Mouse (Mus musculus): Measurements from ENCODE around the gene Sh3pxd2b. TPM values are rescaled to one million over a fixed set of nuclear protein-coding genes. Genes with fewer than 3 reads are reported as not detected.

The Sh3pxd2b gene
- polyA plus RNA-seq, 1 experiment from 2014 or later = 25.2 TPM

GRCm38 (mm10) chr11:32343350-32343749 lies 4.3 kb upstream of the Sh3pxd2b start:
- Histone ChIP-seq H3K9ac (no peak overlapping the region), H3K4me1 (peaks cover 15% of the 10 kb centered on the region), H3K27ac (no peak overlapping the region), H3K27me3 (peaks cover 6% of the 10 kb centered on the region; the same call in 1 of the 2 replicates), H3K4me3 (replicated peaks) (no peak overlapping the region), H3K4me2 (no peak overlapping the region), H3K9me3 (no peaks in the 10 kb centered on the region), H3K36me3 (replicated peaks) (no peaks in the 10 kb centered on the region)
- no peak for ATAC-seq (ENCODE audit: low FRiP score)
- WGBS = 93% methylated on average over 1 of the region's 1 CpGs

GRCm38 (mm10) chr11:32345504-32346297 lies 1.9 kb upstream of the Sh3pxd2b start:
- Histone ChIP-seq H3K9ac (no peak overlapping the region), H3K4me2 (no peak overlapping the region), H3K27ac (no peak overlapping the region), H3K4me1 (peaks cover 38% of the 10 kb centered on the region), H3K4me3 (replicated peaks) (no peak overlapping the region), H3K36me3 (replicated peaks) (peaks cover under 1% of the 10 kb centered on the region; the same call in 1 of the 2 replicates), H3K9me3 (no peaks in the 10 kb centered on the region), H3K27me3 (peaks cover 6% of the 10 kb centered on the region; the same call in 1 of the 2 replicates)
- 70% methylated on average over 6 of the region's 6 CpGs for WGBS
- no peak for ATAC-seq (ENCODE audit: low FRiP score)

GRCm38 (mm10) chr11:32347264-32347606 lies 385 bp upstream of the Sh3pxd2b start:
- Histone ChIP-seq H3K4me1 (peaks cover 34% of the 10 kb centered on the region), H3K27me3 (peaks cover 2% of the 10 kb centered on the region; the same call in 1 of the 2 replicates), H3K36me3 (replicated peaks) (peaks cover 16% of the 10 kb centered on the region), H3K4me3 (replicated peaks) (peak overlapping the region; percentile 84), H3K27ac (peak overlapping the region; percentile 80), H3K9ac (peak overlapping the region; percentile 97), H3K4me2 (peak overlapping the region; percentile 78), H3K9me3 (no peaks in the 10 kb centered on the region)
- 4% methylated on average over 10 of the region's 10 CpGs for WGBS
- no peak; the same call in 1 of the 2 replicates for ATAC-seq (ENCODE audit: low FRiP score)

- H3K4me2 ChIP-seq = peak overlapping the region; percentile 78
- H3K27me3 ChIP-seq = no peaks in the 10 kb centered on the region
- 0 out of 2 replicates have a peak, but pooled peaks have one; percentile 27 for ATAC-seq (ENCODE audit: low FRiP score)
- no peaks in the 10 kb centered on the region for H3K9me3 ChIP-seq
- H3K9ac ChIP-seq = peak overlapping the region; percentile 97
- H3K27ac ChIP-seq = peak overlapping the region; percentile 80
- H3K36me3 ChIP-seq (replicated peaks) = peaks cover 29% of the 10 kb centered on the region
- H3K4me1 ChIP-seq = peaks cover 34% of the 10 kb centered on the region
- H3K4me3 ChIP-seq (replicated peaks) = peak overlapping the region; percentile 84
- 17% methylated on average over 9 of the region's 9 CpGs for WGBS
Measured at GRCm38 (mm10) chr11:32348433-32349283, 1.0 kb downstream of the Sh3pxd2b start.

GRCm38 (mm10) chr11:32349284-32349953 lies 1.8 kb downstream of the Sh3pxd2b start:
- Histone ChIP-seq H3K27ac (no peak overlapping the region), H3K36me3 (replicated peaks) (peaks cover 36% of the 10 kb centered on the region), H3K4me3 (replicated peaks) (peak overlapping the region; percentile 84), H3K4me2 (peak overlapping the region; percentile 78), H3K9ac (0 out of 2 replicates have a peak overlapping the region, but pooled peaks have one; percentile 97), H3K9me3 (no peaks in the 10 kb centered on the region), H3K4me1 (peaks cover 34% of the 10 kb centered on the region), H3K27me3 (no peaks in the 10 kb centered on the region)
- WGBS = 71% methylated on average over 13 of the region's 13 CpGs
- ATAC-seq (ENCODE audit: low FRiP score) = no peak

- H3K36me3 ChIP-seq (replicated peaks) = peaks cover 40% of the 10 kb centered on the region
- no peaks in the 10 kb centered on the region for H3K9me3 ChIP-seq
- WGBS = 88% methylated on average over 6 of the region's 6 CpGs
- no peak overlapping the region for H3K9ac ChIP-seq
- H3K4me2 ChIP-seq = no peak overlapping the region
- H3K27ac ChIP-seq = no peak overlapping the region
- no peak overlapping the region for H3K4me3 ChIP-seq (replicated peaks)
- H3K27me3 ChIP-seq = no peaks in the 10 kb centered on the region
- ATAC-seq (ENCODE audit: low FRiP score) = no peak
- H3K4me1 ChIP-seq = peaks cover 35% of the 10 kb centered on the region
Measured at GRCm38 (mm10) chr11:32352946-32353345, 5.3 kb downstream of the Sh3pxd2b start.

- Histone ChIP-seq H3K9me3 (no peaks in the 10 kb centered on the region), H3K27ac (no peak overlapping the region), H3K4me1 (peaks cover 11% of the 10 kb centered on the region), H3K27me3 (no peaks in the 10 kb centered on the region), H3K36me3 (replicated peaks) (peaks cover 40% of the 10 kb centered on the region), H3K4me3 (replicated peaks) (no peak overlapping the region), H3K9ac (no peak overlapping the region), H3K4me2 (no peak overlapping the region)
- ATAC-seq (ENCODE audit: low FRiP score) = no peak
- 78% methylated on average over 1 of the region's 1 CpGs for WGBS
Measured at GRCm38 (mm10) chr11:32355377-32355776, 7.8 kb downstream of the Sh3pxd2b start.

GRCm38 (mm10) chr11:32357686-32358085 lies 10.1 kb downstream of the Sh3pxd2b start:
- peak; percentile 34; the same call in 1 of the 2 replicates for ATAC-seq (ENCODE audit: low FRiP score)
- peaks cover 22% of the 10 kb centered on the region for H3K36me3 ChIP-seq (replicated peaks)
- H3K27me3 ChIP-seq = no peaks in the 10 kb centered on the region
- H3K9ac ChIP-seq = no peak overlapping the region; the same call in 1 of the 2 replicates
- peaks cover 9% of the 10 kb centered on the region for H3K4me1 ChIP-seq
- no peaks in the 10 kb centered on the region for H3K9me3 ChIP-seq
- no peak overlapping the region for H3K4me2 ChIP-seq
- no peak overlapping the region for H3K27ac ChIP-seq
- 72% methylated on average over 9 of the region's 9 CpGs for WGBS
- H3K4me3 ChIP-seq (replicated peaks) = no peak overlapping the region

GRCm38 (mm10) chr11:32358399-32358798 lies 10.8 kb downstream of the Sh3pxd2b start:
- Histone ChIP-seq H3K27me3 (no peaks in the 10 kb centered on the region), H3K9me3 (no peaks in the 10 kb centered on the region), H3K27ac (no peak overlapping the region), H3K4me2 (no peak overlapping the region), H3K36me3 (replicated peaks) (peaks cover 15% of the 10 kb centered on the region), H3K4me1 (peaks cover 16% of the 10 kb centered on the region), H3K4me3 (replicated peaks) (no peak overlapping the region), H3K9ac (no peak overlapping the region)
- ATAC-seq (ENCODE audit: low FRiP score) = no peak
- 80% methylated on average over 6 of the region's 6 CpGs for WGBS

GRCm38 (mm10) chr11:32359566-32359965 lies 11.9 kb downstream of the Sh3pxd2b start:
- no peak overlapping the region for H3K27ac ChIP-seq
- WGBS = 88% methylated on average over 4 of the region's 4 CpGs
- peaks cover 3% of the 10 kb centered on the region; the same call in 1 of the 2 replicates for H3K36me3 ChIP-seq (replicated peaks)
- no peaks in the 10 kb centered on the region for H3K27me3 ChIP-seq
- H3K9ac ChIP-seq = no peak overlapping the region
- peaks cover 26% of the 10 kb centered on the region for H3K4me1 ChIP-seq
- H3K4me2 ChIP-seq = no peak overlapping the region
- no peak for ATAC-seq (ENCODE audit: low FRiP score)
- no peak overlapping the region for H3K4me3 ChIP-seq (replicated peaks)
- no peaks in the 10 kb centered on the region for H3K9me3 ChIP-seq

- WGBS = 94% methylated on average over 9 of the region's 9 CpGs
Measured at GRCm38 (mm10) chr11:32361774-32362173, 14.2 kb downstream of the Sh3pxd2b start.

GRCm38 (mm10) chr11:32363188-32363587 lies 15.6 kb downstream of the Sh3pxd2b start:
- Histone ChIP-seq H3K9ac (no peak overlapping the region), H3K27me3 (no peaks in the 10 kb centered on the region), H3K4me2 (no peak overlapping the region), H3K4me3 (replicated peaks) (no peak overlapping the region), H3K36me3 (replicated peaks) (no peaks in the 10 kb centered on the region), H3K27ac (peak overlapping the region; percentile 54), H3K4me1 (peaks cover 27% of the 10 kb centered on the region), H3K9me3 (no peaks in the 10 kb centered on the region)
- 86% methylated on average over 3 of the region's 3 CpGs for WGBS
- no peak for ATAC-seq (ENCODE audit: low FRiP score)

More at GRCm38 (mm10) chr11:32361774-32362173, 14.2 kb downstream of the Sh3pxd2b start:
- Histone ChIP-seq H3K4me3 (replicated peaks) (no peak overlapping the region), H3K4me1 (peaks cover 32% of the 10 kb centered on the region), H3K4me2 (no peak overlapping the region), H3K9ac (no peak overlapping the region), H3K9me3 (no peaks in the 10 kb centered on the region), H3K27me3 (no peaks in the 10 kb centered on the region), H3K27ac (no peak overlapping the region), H3K36me3 (replicated peaks) (no peaks in the 10 kb centered on the region)
- no peak for ATAC-seq (ENCODE audit: low FRiP score)

All from forebrain, embryonic 12.5 days (tissue).